Mouse (Mus musculus): ENCODE measurements around the gene Zfp943. TPM values are rescaled to one million over a fixed set of nuclear protein-coding genes. Genes with fewer than 3 reads are reported as not detected.
"Not testable (repeated sequence)": the region's sequence is repeated elsewhere in the genome, so short reads cannot be mapped to it uniquely, and the experiment has no call there.

Gene Zfp943
- polyA plus RNA-seq, 1 experiment from 2014 or later: 16.4 TPM

DNA sequence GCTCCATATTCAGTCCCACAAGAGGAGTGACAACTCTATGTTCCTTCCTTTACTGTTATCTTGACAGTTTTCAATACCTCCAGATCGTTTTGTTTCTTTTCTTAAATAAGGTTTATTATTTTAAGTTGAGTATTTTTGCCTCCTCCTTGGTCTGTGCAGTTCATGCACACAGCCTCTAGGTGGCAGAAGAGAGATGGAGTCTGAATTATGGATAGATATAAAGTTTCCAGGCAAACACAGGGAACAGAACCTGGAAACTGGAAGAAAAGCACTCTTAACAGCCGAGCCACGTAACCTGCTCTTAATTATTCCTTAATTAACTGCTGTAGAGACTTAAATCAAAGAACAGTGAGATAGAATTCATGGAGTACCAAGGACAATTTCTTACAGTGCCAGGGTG is 120.9 kb downstream of the Zfp943 start:
- peak; percentile 76 for TF ChIP-seq CTCF (IDR thresholded peaks at IDR 0.05; ENCODE audit: low read depth)
- not testable (repeated sequence) for H3K4me2 ChIP-seq (ENCODE audit: low read length); H3K4me1 ChIP-seq (replicated peaks; ENCODE audit: insufficient read depth, low read length); H3K36me3 ChIP-seq (ENCODE audit: insufficient read depth, low read length); H3K9ac ChIP-seq (ENCODE audit: low read depth, low read length); ATAC-seq (replicated peaks; ENCODE audit: low FRiP score, low read depth); H3K9me3 ChIP-seq (replicated peaks; ENCODE audit: low read length); H3K27ac ChIP-seq; H3K27me3 ChIP-seq (ENCODE audit: insufficient read depth, low read length); H3K4me3 ChIP-seq (replicated peaks; ENCODE audit: low read depth, low read length)
- WGBS: 9% methylated on average over 3 of the region's 3 CpGs
- peak; percentile 55 for DNase-seq (ENCODE audit: low spot score)

DNA sequence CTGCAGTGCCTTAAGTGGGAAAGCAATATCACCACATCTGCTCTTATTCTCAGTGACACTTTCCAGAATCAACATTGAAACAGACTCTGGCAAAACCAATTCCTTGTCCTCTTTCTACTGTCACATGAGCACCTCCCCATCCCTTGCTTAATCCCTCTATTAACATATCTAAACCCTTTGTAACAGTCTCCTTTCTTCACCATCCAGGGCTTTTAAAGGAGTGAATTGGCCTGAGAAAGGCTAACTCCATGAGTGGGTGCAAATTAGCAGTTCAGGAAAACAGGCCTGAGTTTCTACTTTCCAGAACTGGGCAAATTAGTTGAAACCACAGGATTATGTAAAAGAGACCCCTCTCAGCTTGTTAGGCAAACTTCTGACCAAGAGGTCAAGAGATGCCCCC is 156.4 kb downstream of the Zfp943 start:
- no peak overlapping the region for H3K4me2 ChIP-seq (ENCODE audit: low read length)
- no peak overlapping the region for H3K27ac ChIP-seq
- H3K4me3 ChIP-seq (replicated peaks; ENCODE audit: low read depth, low read length): no peak overlapping the region
- no peaks in the 10 kb centered on the region for H3K27me3 ChIP-seq (ENCODE audit: insufficient read depth, low read length)
- no peaks in the 10 kb centered on the region for H3K4me1 ChIP-seq (replicated peaks; ENCODE audit: insufficient read depth, low read length)
- DNase-seq (ENCODE audit: low spot score) (no peak), ATAC-seq (replicated peaks; ENCODE audit: low FRiP score, low read depth) (no peak)
- no peaks in the 10 kb centered on the region for H3K36me3 ChIP-seq (ENCODE audit: insufficient read depth, low read length)
- TF ChIP-seq CTCF (IDR thresholded peaks at IDR 0.05; ENCODE audit: low read depth): no peak
- H3K9me3 ChIP-seq (replicated peaks; ENCODE audit: low read length): no peaks in the 10 kb centered on the region
- no peak overlapping the region for H3K9ac ChIP-seq (ENCODE audit: low read depth, low read length)

Other genes with a start within 250 kb of the Zfp943 start
- gene Zfp229, start 231.8 kb upstream of the Zfp943 start, polyA plus RNA-seq (2015; fragmentation: Nextera tagmentation; extraction: Ambion mirVana): 5.5 and 5.7 TPM in 2 replicates
- 5.3 and 5.8 TPM in 2 replicates for gene Zfp820, start 116.8 kb upstream of the Zfp943 start, polyA plus RNA-seq (2015; fragmentation: Nextera tagmentation; extraction: Ambion mirVana)
- gene Zfp995, start 52.6 kb upstream of the Zfp943 start, polyA plus RNA-seq (2015; fragmentation: Nextera tagmentation; extraction: Ambion mirVana): 8.0 and 9.6 TPM in 2 replicates
- gene Zfp942, start 88 bp upstream of the Zfp943 start, polyA plus RNA-seq (2015; fragmentation: Nextera tagmentation; extraction: Ambion mirVana): 16.7 and 17.4 TPM in 2 replicates
- 3.4 and 3.5 TPM in 2 replicates for gene Zfp947, start 203.6 kb downstream of the Zfp943 start, polyA plus RNA-seq (2015; fragmentation: Nextera tagmentation; extraction: Ambion mirVana)

Data from kidney, postnatal 0 days (tissue).